Mouse (Mus musculus) brain, embryonic 14.5 days (tissue): Measurements from ENCODE around the gene Abl2.

ENCODE experiments used
- CTCF ChIP-seq: fragments of 200-500 bp; IDR thresholded peaks from 2 replicates; pipeline ENCODE4 v1.5.1; 2012; ENCODE audit warnings: inconsistent platforms, mild to moderate bottlenecking, moderate library complexity, borderline replicate concordance; ENCODE audit not compliant: insufficient read depth, insufficient read length; ENCODE audit errors: extremely low read depth
- POLR2A ChIP-seq: fragments of 200-500 bp; IDR thresholded peaks from 2 replicates; pipeline ENCODE4 v1.6.1; 2012; ENCODE audit warnings: mild to moderate bottlenecking, inconsistent platforms, borderline replicate concordance; ENCODE audit not compliant: poor library complexity, insufficient read depth, insufficient read length, severe bottlenecking; ENCODE audit errors: extremely low read depth

DNA sequence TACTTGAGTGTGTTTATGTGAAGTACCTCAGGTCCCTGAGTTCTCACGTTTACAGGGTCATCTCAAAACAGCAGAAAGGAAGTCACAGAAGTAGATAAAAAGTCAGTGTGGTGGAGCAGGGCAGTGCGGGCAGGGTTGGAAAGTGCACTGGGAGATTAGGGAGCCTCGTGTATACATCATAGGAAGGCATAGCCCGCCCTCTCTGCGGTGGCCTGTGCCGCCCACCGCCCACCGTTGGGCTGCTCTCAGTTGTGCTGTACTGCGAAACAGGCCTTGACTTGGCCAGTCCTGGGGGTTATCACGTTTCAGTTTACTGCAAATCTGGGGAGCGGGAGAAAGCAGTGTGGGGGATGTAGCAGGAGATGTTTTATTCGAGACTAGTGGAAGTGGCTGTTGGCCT, 84.2 kb downstream of the Abl2 start:
- TF ChIP-seq CTCF, result no peak
- no peak for TF ChIP-seq POLR2A
